Mouse (Mus musculus): Measurements from ENCODE around the gene Ces1c. TPM values are rescaled to one million over a fixed set of nuclear protein-coding genes. Genes with fewer than 3 reads are reported as not detected.
A peak's percentile ranks its signal among the peaks of the same experiment; 100 is the strongest.

The Ces1c gene
- polyA plus RNA-seq, 1 experiment from 2014 or later = not detected

- Histone ChIP-seq H3K4me3 (ENCODE audit: low read depth, low read length) (no peak overlapping the region), H3K36me3 (ENCODE audit: control insufficient read depth, insufficient read depth, low read length) (no peaks in the 10 kb centered on the region), H3K27ac (ENCODE audit: low read depth, low read length) (no peak overlapping the region), H3K9ac (ENCODE audit: low read length) (no peak overlapping the region), H3K4me1 (ENCODE audit: control insufficient read depth, insufficient read depth, low read length) (no peaks in the 10 kb centered on the region), H3K27me3 (ENCODE audit: control insufficient read depth, insufficient read depth, low read length) (no peaks in the 10 kb centered on the region), H3K9me3 (ENCODE audit: control insufficient read depth, low read length) (no peaks in the 10 kb centered on the region), H3K4me2 (ENCODE audit: low read depth) (no peak overlapping the region)
- DNase-seq (ENCODE audit: low spot score) = no peak
- no peak for ATAC-seq (ENCODE audit: insufficient read depth, low FRiP score, low TSS enrichment)
- WGBS = 89% methylated on average over 2 of the region's 2 CpGs
Measured at GRCm38 (mm10) chr8:93132196-93132595, 1.1 kb upstream of the Ces1c start.

- Histone ChIP-seq H3K4me3 (ENCODE audit: low read depth, low read length) (no peak overlapping the region), H3K9ac (ENCODE audit: low read length) (no peak overlapping the region), H3K4me1 (ENCODE audit: control insufficient read depth, insufficient read depth, low read length) (no peaks in the 10 kb centered on the region), H3K9me3 (ENCODE audit: control insufficient read depth, low read length) (no peaks in the 10 kb centered on the region), H3K4me2 (ENCODE audit: low read depth) (no peak overlapping the region), H3K27me3 (ENCODE audit: control insufficient read depth, insufficient read depth, low read length) (no peaks in the 10 kb centered on the region), H3K36me3 (ENCODE audit: control insufficient read depth, insufficient read depth, low read length) (no peaks in the 10 kb centered on the region), H3K27ac (ENCODE audit: low read depth, low read length) (no peak overlapping the region)
- no peak for ATAC-seq (ENCODE audit: insufficient read depth, low FRiP score, low TSS enrichment)
- WGBS = 72% methylated on average over 2 of the region's 2 CpGs
- no peak for DNase-seq (ENCODE audit: low spot score)
Measured at GRCm38 (mm10) chr8:93126476-93126875, 4.6 kb downstream of the Ces1c start.

- 85% methylated on average over 1 of the region's 1 CpGs for WGBS
- no peak overlapping the region for H3K4me3 ChIP-seq (ENCODE audit: low read depth, low read length)
- DNase-seq (ENCODE audit: low spot score) (no peak), ATAC-seq (ENCODE audit: insufficient read depth, low FRiP score, low TSS enrichment) (no peak)
- H3K4me2 ChIP-seq (ENCODE audit: low read depth) = no peak overlapping the region
- no peaks in the 10 kb centered on the region for H3K36me3 ChIP-seq (ENCODE audit: control insufficient read depth, insufficient read depth, low read length)
- H3K27me3 ChIP-seq (ENCODE audit: control insufficient read depth, insufficient read depth, low read length) = no peaks in the 10 kb centered on the region
- H3K9me3 ChIP-seq (ENCODE audit: control insufficient read depth, low read length) = no peaks in the 10 kb centered on the region
- no peaks in the 10 kb centered on the region for H3K4me1 ChIP-seq (ENCODE audit: control insufficient read depth, insufficient read depth, low read length)
- H3K27ac ChIP-seq (ENCODE audit: low read depth, low read length) = no peak overlapping the region
- H3K9ac ChIP-seq (ENCODE audit: low read length) = no peak overlapping the region
Measured at GRCm38 (mm10) chr8:93122005-93122404, 9.1 kb downstream of the Ces1c start.

- peak; percentile 36 for DNase-seq (ENCODE audit: low spot score)
- Histone ChIP-seq H3K4me2 (ENCODE audit: low read depth) (no peak overlapping the region), H3K9me3 (ENCODE audit: control insufficient read depth, low read length) (no peaks in the 10 kb centered on the region), H3K36me3 (ENCODE audit: control insufficient read depth, insufficient read depth, low read length) (no peaks in the 10 kb centered on the region), H3K4me1 (ENCODE audit: control insufficient read depth, insufficient read depth, low read length) (no peaks in the 10 kb centered on the region), H3K27ac (ENCODE audit: low read depth, low read length) (no peak overlapping the region), H3K27me3 (ENCODE audit: control insufficient read depth, insufficient read depth, low read length) (no peaks in the 10 kb centered on the region), H3K4me3 (ENCODE audit: low read depth, low read length) (no peak overlapping the region), H3K9ac (ENCODE audit: low read length) (no peak overlapping the region)
- ATAC-seq (ENCODE audit: insufficient read depth, low FRiP score, low TSS enrichment) = no peak
Measured at GRCm38 (mm10) chr8:93095376-93095775, 35.7 kb downstream of the Ces1c start.

GRCm38 (mm10) chr8:93091324-93091723 is 39.8 kb downstream of the Ces1c start:
- no peaks in the 10 kb centered on the region for H3K27me3 ChIP-seq (ENCODE audit: control insufficient read depth, insufficient read depth, low read length)
- DNase-seq (ENCODE audit: low spot score) (no peak), ATAC-seq (ENCODE audit: insufficient read depth, low FRiP score, low TSS enrichment) (no peak)
- H3K9ac ChIP-seq (ENCODE audit: low read length) = no peak overlapping the region
- H3K4me1 ChIP-seq (ENCODE audit: control insufficient read depth, insufficient read depth, low read length) = peaks cover 2% of the 10 kb centered on the region; the same call in 1 of the 2 replicates
- no peak overlapping the region for H3K4me3 ChIP-seq (ENCODE audit: low read depth, low read length)
- H3K27ac ChIP-seq (ENCODE audit: low read depth, low read length) = no peak overlapping the region
- no peaks in the 10 kb centered on the region for H3K9me3 ChIP-seq (ENCODE audit: control insufficient read depth, low read length)
- WGBS = 69% methylated on average over 1 of the region's 1 CpGs
- no peak overlapping the region for H3K4me2 ChIP-seq (ENCODE audit: low read depth)
- no peaks in the 10 kb centered on the region for H3K36me3 ChIP-seq (ENCODE audit: control insufficient read depth, insufficient read depth, low read length)

- Histone ChIP-seq H3K4me1 (ENCODE audit: control insufficient read depth, insufficient read depth, low read length) (peaks cover 2% of the 10 kb centered on the region; the same call in 1 of the 2 replicates), H3K9me3 (ENCODE audit: control insufficient read depth, low read length) (no peaks in the 10 kb centered on the region), H3K36me3 (ENCODE audit: control insufficient read depth, insufficient read depth, low read length) (no peaks in the 10 kb centered on the region), H3K27ac (ENCODE audit: low read depth, low read length) (no peak overlapping the region), H3K4me2 (ENCODE audit: low read depth) (no peak overlapping the region), H3K9ac (ENCODE audit: low read length) (no peak overlapping the region), H3K4me3 (ENCODE audit: low read depth, low read length) (no peak overlapping the region), H3K27me3 (ENCODE audit: control insufficient read depth, insufficient read depth, low read length) (no peaks in the 10 kb centered on the region)
- DNase-seq (ENCODE audit: low spot score) (peak; percentile 17), ATAC-seq (ENCODE audit: insufficient read depth, low FRiP score, low TSS enrichment) (no peak)
- 6% methylated on average over 2 of the region's 2 CpGs for WGBS
Measured at GRCm38 (mm10) chr8:93088686-93089122, 42.4 kb downstream of the Ces1c start.

- H3K4me3 ChIP-seq (ENCODE audit: low read depth, low read length) = no peak overlapping the region
- no peaks in the 10 kb centered on the region for H3K36me3 ChIP-seq (ENCODE audit: control insufficient read depth, insufficient read depth, low read length)
- no peaks in the 10 kb centered on the region for H3K9me3 ChIP-seq (ENCODE audit: control insufficient read depth, low read length)
- peaks cover 2% of the 10 kb centered on the region; the same call in 1 of the 2 replicates for H3K4me1 ChIP-seq (ENCODE audit: control insufficient read depth, insufficient read depth, low read length)
- 34% methylated on average over 7 of the region's 7 CpGs for WGBS
- H3K9ac ChIP-seq (ENCODE audit: low read length) = no peak overlapping the region
- H3K27me3 ChIP-seq (ENCODE audit: control insufficient read depth, insufficient read depth, low read length) = no peaks in the 10 kb centered on the region
- H3K4me2 ChIP-seq (ENCODE audit: low read depth) = no peak overlapping the region
- ATAC-seq (ENCODE audit: insufficient read depth, low FRiP score, low TSS enrichment) (no peak), DNase-seq (ENCODE audit: low spot score) (peak; percentile 13)
- H3K27ac ChIP-seq (ENCODE audit: low read depth, low read length) = no peak overlapping the region
Measured at GRCm38 (mm10) chr8:93088193-93088592, 42.9 kb downstream of the Ces1c start.

- ATAC-seq (ENCODE audit: insufficient read depth, low FRiP score, low TSS enrichment) = no peak
- H3K9me3 ChIP-seq (ENCODE audit: control insufficient read depth, low read length) = no peaks in the 10 kb centered on the region
Measured at GRCm38 (mm10) chr8:93079887-93080286, 51.2 kb downstream of the Ces1c start, which contains the start of gene Ces1b. TSS of gene Ces1b (minus strand) at chr8:93080017.

GRCm38 (mm10) chr8:93075251-93075650 is 55.8 kb downstream of the Ces1c start:
- 94% methylated on average over 4 of the region's 4 CpGs for WGBS
- Histone ChIP-seq H3K9ac (ENCODE audit: low read length) (no peak overlapping the region), H3K4me1 (ENCODE audit: control insufficient read depth, insufficient read depth, low read length) (no peaks in the 10 kb centered on the region), H3K4me2 (ENCODE audit: low read depth) (no peak overlapping the region), H3K36me3 (ENCODE audit: control insufficient read depth, insufficient read depth, low read length) (no peaks in the 10 kb centered on the region), H3K27ac (ENCODE audit: low read depth, low read length) (no peak overlapping the region), H3K27me3 (ENCODE audit: control insufficient read depth, insufficient read depth, low read length) (no peaks in the 10 kb centered on the region), H3K9me3 (ENCODE audit: control insufficient read depth, low read length) (no peaks in the 10 kb centered on the region), H3K4me3 (ENCODE audit: low read depth, low read length) (no peak overlapping the region)
- DNase-seq (ENCODE audit: low spot score) (no peak), ATAC-seq (ENCODE audit: insufficient read depth, low FRiP score, low TSS enrichment) (no peak)

More at GRCm38 (mm10) chr8:93079887-93080286, 51.2 kb downstream of the Ces1c start, which contains the start of gene Ces1b:
- no peaks in the 10 kb centered on the region for H3K36me3 ChIP-seq (ENCODE audit: control insufficient read depth, insufficient read depth, low read length)
- no peak within 1 kb of the TSS for H3K27ac ChIP-seq (ENCODE audit: low read depth, low read length)
- no peak within 1 kb of the TSS for H3K4me3 ChIP-seq (ENCODE audit: low read depth, low read length)
- H3K9ac ChIP-seq (ENCODE audit: low read length) = no peak within 1 kb of the TSS
- H3K27me3 ChIP-seq (ENCODE audit: control insufficient read depth, insufficient read depth, low read length) = no peaks in the 10 kb centered on the region
- WGBS = 81% methylated on average over 2 of the region's 2 CpGs
- H3K4me2 ChIP-seq (ENCODE audit: low read depth) = no peak within 1 kb of the TSS
- no peaks in the 10 kb centered on the region for H3K4me1 ChIP-seq (ENCODE audit: control insufficient read depth, insufficient read depth, low read length)
- DNase-seq (ENCODE audit: low spot score) = no peak
